Mouse (Mus musculus): ENCODE measurements around the gene Maml2. TPM values are rescaled to one million over a fixed set of nuclear protein-coding genes. Genes with fewer than 3 reads are reported as not detected.

Gene Maml2
- total RNA-seq, 1 experiment, result 1.9 TPM

DNA sequence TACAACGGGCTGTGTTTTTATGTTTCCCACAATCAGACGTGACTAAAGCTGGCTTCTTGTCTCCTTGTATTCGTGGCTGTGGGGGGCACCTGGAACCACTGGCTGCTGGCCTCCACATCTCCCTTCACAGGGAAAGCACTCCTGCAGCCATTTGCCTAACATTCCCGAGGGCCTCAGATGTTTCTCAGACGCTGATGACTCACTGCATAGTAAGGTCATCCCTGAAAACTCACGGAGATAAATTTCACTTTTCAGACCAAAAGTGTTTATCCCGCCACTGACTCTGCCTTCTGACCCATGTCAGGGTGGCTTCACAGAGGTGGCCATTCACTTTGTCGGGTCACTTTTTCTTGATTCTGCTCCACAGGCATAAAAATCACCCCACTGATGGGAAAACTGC is 246.4 kb downstream of the Maml2 start:
- Histone ChIP-seq H3K9me3 (ENCODE audit: control insufficient read depth, insufficient read depth, low read depth, low read length) (no peaks in the 10 kb centered on the region), H3K4me3 (ENCODE audit: insufficient read depth in 1 of 2, low read depth in 1 of 2, low read length in 2 of 2, poor library complexity in 1 of 2, severe bottlenecking in 1 of 2) (no peak overlapping the region), H3K4me1 (ENCODE audit: control insufficient read depth in 2 of 2, insufficient read depth in 2 of 2, low read length in 2 of 2, poor library complexity in 1 of 2) (no peaks in the 10 kb centered on the region; a peak in 1 of 4 replicates), H3K36me3 (ENCODE audit: control insufficient read depth, insufficient read depth, low read length, poor library complexity, severe bottlenecking) (no peaks in the 10 kb centered on the region), H3K27ac (ENCODE audit: insufficient read depth, low read depth, low read length, poor library complexity, severe bottlenecking) (no peak overlapping the region), H3K9ac (ENCODE audit: insufficient read depth, low read depth, low read length, poor library complexity, severe bottlenecking) (no peak overlapping the region)
- no peak for TF ChIP-seq HCFC1 (IDR thresholded peaks at IDR 0.05; ENCODE audit: borderline replicate concordance, insufficient read depth, low read length)
- no peak for TF ChIP-seq MAFK (IDR thresholded peaks at IDR 0.05; ENCODE audit: insufficient read depth, low read depth, low read length)
- no peak for TF ChIP-seq ZC3H11A (IDR thresholded peaks at IDR 0.05; ENCODE audit: borderline replicate concordance, low read depth, low read length)
- in situ Hi-C loops (cut with MboI; ENCODE audit: low sequenced_read_pairs in 2 of 2, unreplicated experiment in 2 of 2), result no loop called here
- no peak for DNase-seq (ENCODE audit: low read depth, low spot score)

- Histone ChIP-seq H3K4me1 (ENCODE audit: control insufficient read depth in 2 of 2, insufficient read depth in 2 of 2, low read length in 2 of 2, poor library complexity in 1 of 2) (no peaks in the 10 kb centered on the region; a peak in 1 of 4 replicates), H3K9ac (ENCODE audit: insufficient read depth, low read depth, low read length, poor library complexity, severe bottlenecking) (no peak overlapping the region), H3K36me3 (ENCODE audit: control insufficient read depth, insufficient read depth, low read length, poor library complexity, severe bottlenecking) (no peaks in the 10 kb centered on the region), H3K27ac (ENCODE audit: insufficient read depth, low read depth, low read length, poor library complexity, severe bottlenecking) (no peak overlapping the region), H3K9me3 (ENCODE audit: control insufficient read depth, insufficient read depth, low read depth, low read length) (no peaks in the 10 kb centered on the region), H3K4me3 (ENCODE audit: insufficient read depth in 1 of 2, low read depth in 1 of 2, low read length in 2 of 2, poor library complexity in 1 of 2, severe bottlenecking in 1 of 2) (no peak overlapping the region)
- TF ChIP-seq MAFK (IDR thresholded peaks at IDR 0.05; ENCODE audit: insufficient read depth, low read depth, low read length), result no peak
- no peak for DNase-seq (ENCODE audit: low read depth, low spot score)
- in situ Hi-C loops (cut with MboI; ENCODE audit: low sequenced_read_pairs in 2 of 2, unreplicated experiment in 2 of 2), result no loop called here
Measured at GRCm38 (mm10) chr9:13545726-13546125, 248.0 kb downstream of the Maml2 start.

DNA sequence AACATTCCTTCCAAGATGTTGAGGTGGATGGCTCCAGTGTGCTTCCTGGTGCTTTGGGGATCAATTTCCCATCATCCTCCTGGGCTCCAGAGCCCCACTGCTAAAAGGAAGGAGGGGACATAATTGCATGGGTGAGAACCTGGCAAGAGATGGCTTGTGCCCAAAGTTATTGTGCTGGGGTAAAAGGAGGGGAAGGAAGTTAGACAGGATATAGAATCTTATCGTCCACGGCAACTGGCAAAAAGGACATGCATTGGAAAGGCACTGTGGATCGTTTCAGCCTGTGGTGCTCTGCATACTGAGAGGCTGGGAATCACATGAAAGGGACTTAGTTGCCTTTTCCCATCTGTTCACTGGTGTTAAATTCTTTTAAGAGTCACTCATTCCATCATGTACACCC is 252.2 kb downstream of the Maml2 start:
- Histone ChIP-seq H3K36me3 (ENCODE audit: control insufficient read depth, insufficient read depth, low read length, poor library complexity, severe bottlenecking) (no peaks in the 10 kb centered on the region), H3K4me3 (ENCODE audit: insufficient read depth in 1 of 2, low read depth in 1 of 2, low read length in 2 of 2, poor library complexity in 1 of 2, severe bottlenecking in 1 of 2) (no peak overlapping the region), H3K9ac (ENCODE audit: insufficient read depth, low read depth, low read length, poor library complexity, severe bottlenecking) (no peak overlapping the region), H3K4me1 (ENCODE audit: control insufficient read depth in 2 of 2, insufficient read depth in 2 of 2, low read length in 2 of 2, poor library complexity in 1 of 2) (no peaks in the 10 kb centered on the region), H3K27ac (ENCODE audit: insufficient read depth, low read depth, low read length, poor library complexity, severe bottlenecking) (no peak overlapping the region), H3K9me3 (ENCODE audit: control insufficient read depth, insufficient read depth, low read depth, low read length) (no peaks in the 10 kb centered on the region)
- TF ChIP-seq ZC3H11A (IDR thresholded peaks at IDR 0.05; ENCODE audit: borderline replicate concordance, low read depth, low read length) (no peak), HCFC1 (IDR thresholded peaks at IDR 0.05; ENCODE audit: borderline replicate concordance, insufficient read depth, low read length) (no peak), MAFK (IDR thresholded peaks at IDR 0.05; ENCODE audit: insufficient read depth, low read depth, low read length) (no peak), CHD2 (IDR thresholded peaks at IDR 0.05; ENCODE audit: low read depth, low read length) (no peak), ZNF384 (IDR thresholded peaks at IDR 0.05; ENCODE audit: low read depth, low read length) (no peak)
- in situ Hi-C loops (cut with MboI; ENCODE audit: low sequenced_read_pairs in 2 of 2, unreplicated experiment in 2 of 2), result no loop called here
- no peak for DNase-seq (ENCODE audit: low read depth, low spot score)

DNA sequence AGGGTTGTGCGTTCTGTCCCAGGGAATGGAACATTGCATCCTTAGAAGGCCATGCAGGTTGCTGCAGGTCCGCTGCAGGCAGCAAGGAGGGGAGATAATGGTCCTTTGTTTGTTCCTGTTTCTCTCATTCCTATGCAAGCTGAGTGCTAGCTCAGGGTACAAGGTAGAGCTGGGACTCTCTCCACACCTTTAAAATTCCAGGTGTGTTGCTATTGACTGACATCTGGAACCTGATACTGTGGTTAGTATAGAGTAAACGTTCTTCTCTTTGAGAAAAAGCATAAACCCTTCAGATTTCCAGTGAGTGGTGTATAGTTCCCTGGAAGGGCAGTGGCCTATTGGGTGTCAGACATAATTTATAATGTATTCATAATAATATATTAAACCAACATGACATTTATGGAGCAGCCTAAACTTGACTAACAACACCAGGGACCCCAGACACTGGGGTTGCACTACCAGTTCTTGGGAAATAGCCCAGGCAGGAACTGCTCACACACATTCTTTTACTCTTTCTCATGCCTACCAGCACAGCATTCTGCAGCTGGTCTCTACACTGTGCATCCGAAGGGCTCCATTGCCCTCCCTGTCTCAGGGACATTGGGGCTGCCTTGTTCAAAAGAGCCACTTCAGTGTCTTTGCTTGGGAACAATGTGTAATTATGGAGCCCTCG is 254.8 kb downstream of the Maml2 start:
- no peak for DNase-seq (ENCODE audit: low read depth, low spot score)

DNA sequence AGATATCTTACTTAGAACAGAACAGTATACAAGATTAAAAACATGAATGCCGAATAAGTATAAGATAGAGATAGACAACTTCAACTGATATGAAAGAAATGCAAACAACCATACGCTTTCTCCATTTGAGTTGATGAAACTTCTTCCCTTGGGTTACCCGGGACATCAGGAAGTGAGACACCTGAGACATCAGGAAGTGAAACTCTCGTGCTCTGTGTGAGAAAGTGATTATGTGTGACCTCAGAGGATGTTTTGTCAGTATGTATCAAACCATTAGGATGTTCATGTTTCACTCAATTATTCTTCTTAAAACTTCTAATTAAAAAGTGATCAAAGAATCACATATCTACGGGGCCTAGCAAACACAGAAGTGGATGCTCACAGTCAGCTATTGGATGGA is 257.0 kb downstream of the Maml2 start:
- no peak overlapping the region for H3K4me3 ChIP-seq (ENCODE audit: insufficient read depth in 1 of 2, low read depth in 1 of 2, low read length in 2 of 2, poor library complexity in 1 of 2, severe bottlenecking in 1 of 2)
- no peak for DNase-seq (ENCODE audit: low read depth, low spot score)
- no peak overlapping the region for H3K9ac ChIP-seq (ENCODE audit: insufficient read depth, low read depth, low read length, poor library complexity, severe bottlenecking)
- H3K36me3 ChIP-seq (ENCODE audit: control insufficient read depth, insufficient read depth, low read length, poor library complexity, severe bottlenecking), result no peaks in the 10 kb centered on the region
- TF ChIP-seq MAFK (IDR thresholded peaks at IDR 0.05; ENCODE audit: insufficient read depth, low read depth, low read length), result no peak
- TF ChIP-seq HCFC1 (IDR thresholded peaks at IDR 0.05; ENCODE audit: borderline replicate concordance, insufficient read depth, low read length), result no peak
- no peak for TF ChIP-seq ZNF384 (IDR thresholded peaks at IDR 0.05; ENCODE audit: low read depth, low read length)
- TF ChIP-seq CHD2 (IDR thresholded peaks at IDR 0.05; ENCODE audit: low read depth, low read length), result no peak
- TF ChIP-seq ZC3H11A (IDR thresholded peaks at IDR 0.05; ENCODE audit: borderline replicate concordance, low read depth, low read length), result no peak
- in situ Hi-C loops (cut with MboI; ENCODE audit: low sequenced_read_pairs in 2 of 2, unreplicated experiment in 2 of 2), result no loop called here
- H3K9me3 ChIP-seq (ENCODE audit: control insufficient read depth, insufficient read depth, low read depth, low read length), result no peaks in the 10 kb centered on the region
- no peak overlapping the region for H3K27ac ChIP-seq (ENCODE audit: insufficient read depth, low read depth, low read length, poor library complexity, severe bottlenecking)
- no peaks in the 10 kb centered on the region for H3K4me1 ChIP-seq (ENCODE audit: control insufficient read depth in 2 of 2, insufficient read depth in 2 of 2, low read length in 2 of 2, poor library complexity in 1 of 2)

More for the DNA sequence above, 254.8 kb downstream of the Maml2 start:
- TF ChIP-seq CHD2 (IDR thresholded peaks at IDR 0.05; ENCODE audit: low read depth, low read length), result no peak
- H3K4me1 ChIP-seq (ENCODE audit: control insufficient read depth in 2 of 2, insufficient read depth in 2 of 2, low read length in 2 of 2, poor library complexity in 1 of 2), result no peaks in the 10 kb centered on the region
- no peaks in the 10 kb centered on the region for H3K9me3 ChIP-seq (ENCODE audit: control insufficient read depth, insufficient read depth, low read depth, low read length)
- in situ Hi-C loops (cut with MboI; ENCODE audit: low sequenced_read_pairs in 2 of 2, unreplicated experiment in 2 of 2), result no loop called here
- no peak overlapping the region for H3K4me3 ChIP-seq (ENCODE audit: insufficient read depth in 1 of 2, low read depth in 1 of 2, low read length in 2 of 2, poor library complexity in 1 of 2, severe bottlenecking in 1 of 2)
- no peak overlapping the region for H3K9ac ChIP-seq (ENCODE audit: insufficient read depth, low read depth, low read length, poor library complexity, severe bottlenecking)
- H3K27ac ChIP-seq (ENCODE audit: insufficient read depth, low read depth, low read length, poor library complexity, severe bottlenecking), result no peak overlapping the region
- H3K36me3 ChIP-seq (ENCODE audit: control insufficient read depth, insufficient read depth, low read length, poor library complexity, severe bottlenecking), result no peaks in the 10 kb centered on the region
